Mouse (Mus musculus): Measurements from ENCODE around the gene Dctpp1. TPM values are rescaled to one million over a fixed set of nuclear protein-coding genes. Genes with fewer than 3 reads are reported as not detected.
"Not testable (repeated sequence)": the region's sequence is repeated elsewhere in the genome, so short reads cannot be mapped to it uniquely, and the experiment has no call there.

The Dctpp1 gene
- polyA plus RNA-seq, 1 experiment: 38.1 TPM

GRCm38 (mm10) chr7:127253821-127254769, 6.4 kb downstream of the Dctpp1 start:
- Histone ChIP-seq H3K4me3 (ENCODE audit: insufficient read depth, low read depth, low read length) (peak overlapping the region; percentile 73), H3K4me1 (ENCODE audit: control insufficient read depth, insufficient read depth, insufficient read length, low read length) (no peaks in the 10 kb centered on the region)

GRCm38 (mm10) chr7:127253341-127253740, 7.2 kb downstream of the Dctpp1 start:
- H3K4me3 ChIP-seq (ENCODE audit: insufficient read depth, low read depth, low read length): peak overlapping the region; percentile 73
- no peaks in the 10 kb centered on the region for H3K4me1 ChIP-seq (ENCODE audit: control insufficient read depth, insufficient read depth, insufficient read length, low read length)
- H3K27ac ChIP-seq (replicated peaks; ENCODE audit: low read depth, low read length): no peak overlapping the region

More at GRCm38 (mm10) chr7:127253821-127254769, 6.4 kb downstream of the Dctpp1 start:
- peak overlapping the region; percentile 2; the same call in 1 of the 2 replicates for H3K27ac ChIP-seq (replicated peaks; ENCODE audit: low read depth, low read length)

GRCm38 (mm10) chr7:127252414-127252813, 8.1 kb downstream of the Dctpp1 start:
- H3K27ac ChIP-seq (replicated peaks; ENCODE audit: low read depth, low read length): no peak overlapping the region
- no peaks in the 10 kb centered on the region for H3K4me1 ChIP-seq (ENCODE audit: control insufficient read depth, insufficient read depth, insufficient read length, low read length)
- H3K4me3 ChIP-seq (ENCODE audit: insufficient read depth, low read depth, low read length): no peak overlapping the region

- H3K4me3 ChIP-seq (ENCODE audit: insufficient read depth, low read depth, low read length); H3K4me1 ChIP-seq (ENCODE audit: control insufficient read depth, insufficient read depth, insufficient read length, low read length); H3K27ac ChIP-seq (replicated peaks; ENCODE audit: low read depth, low read length): not testable (repeated sequence)
These were observed 10.0 kb downstream of the Dctpp1 start for GRCm38 (mm10) chr7:127250511-127250910.

GRCm38 (mm10) chr7:127244658-127245510, 15.6 kb downstream of the Dctpp1 start:
- peak overlapping the region; percentile 56 for H3K27ac ChIP-seq (replicated peaks; ENCODE audit: low read depth, low read length)
- H3K4me1 ChIP-seq (ENCODE audit: control insufficient read depth, insufficient read depth, insufficient read length, low read length): peaks cover 4% of the 10 kb centered on the region
- peak overlapping the region; percentile 89 for H3K4me3 ChIP-seq (ENCODE audit: insufficient read depth, low read depth, low read length)

GRCm38 (mm10) chr7:127243870-127244657, 16.4 kb downstream of the Dctpp1 start, which contains the start of gene Zfp771:
TSS of gene Zfp771 (plus strand) at chr7:127244274.
- Histone ChIP-seq H3K27ac (replicated peaks; ENCODE audit: low read depth, low read length) (peak within 1 kb of the TSS; percentile 57), H3K4me1 (ENCODE audit: control insufficient read depth, insufficient read depth, insufficient read length, low read length) (peaks cover 4% of the 10 kb centered on the region), H3K4me3 (ENCODE audit: insufficient read depth, low read depth, low read length) (peak within 1 kb of the TSS; percentile 89)

- H3K4me3 ChIP-seq (ENCODE audit: insufficient read depth, low read depth, low read length): peak overlapping the region; percentile 67
- peaks cover 4% of the 10 kb centered on the region for H3K4me1 ChIP-seq (ENCODE audit: control insufficient read depth, insufficient read depth, insufficient read length, low read length)
These were observed 17.1 kb downstream of the Dctpp1 start for GRCm38 (mm10) chr7:127243361-127243867.

GRCm38 (mm10) chr7:127234777-127235176, 25.7 kb downstream of the Dctpp1 start:
- H3K4me3 ChIP-seq (ENCODE audit: insufficient read depth, low read depth, low read length): no peak overlapping the region
- peaks cover 2% of the 10 kb centered on the region; the same call in 1 of the 2 replicates for H3K4me1 ChIP-seq (ENCODE audit: control insufficient read depth, insufficient read depth, insufficient read length, low read length)
- no peak overlapping the region for H3K27ac ChIP-seq (replicated peaks; ENCODE audit: low read depth, low read length)

More at GRCm38 (mm10) chr7:127243361-127243867, 17.1 kb downstream of the Dctpp1 start:
- peak overlapping the region; percentile 57 for H3K27ac ChIP-seq (replicated peaks; ENCODE audit: low read depth, low read length)

- Histone ChIP-seq H3K27ac (replicated peaks; ENCODE audit: low read depth, low read length) (no peak overlapping the region), H3K4me3 (ENCODE audit: insufficient read depth, low read depth, low read length) (peak overlapping the region; percentile 97), H3K4me1 (ENCODE audit: control insufficient read depth, insufficient read depth, insufficient read length, low read length) (peaks cover 2% of the 10 kb centered on the region; the same call in 1 of the 2 replicates)
These were observed 26.7 kb downstream of the Dctpp1 start for GRCm38 (mm10) chr7:127233765-127234164.

GRCm38 (mm10) chr7:127233368-127233749, 27.1 kb downstream of the Dctpp1 start:
- peaks cover 2% of the 10 kb centered on the region; the same call in 1 of the 2 replicates for H3K4me1 ChIP-seq (ENCODE audit: control insufficient read depth, insufficient read depth, insufficient read length, low read length)
- peak overlapping the region; percentile 97 for H3K4me3 ChIP-seq (ENCODE audit: insufficient read depth, low read depth, low read length)
- H3K27ac ChIP-seq (replicated peaks; ENCODE audit: low read depth, low read length): 0 out of 2 replicates have a peak overlapping the region, but pooled peaks have one; percentile 12

GRCm38 (mm10) chr7:127232622-127233367, 27.7 kb downstream of the Dctpp1 start, which contains the start of the genes Zfp553 and Sept1:
TSS of gene Zfp553 (plus strand) at chr7:127233061.
TSS of gene Sept1 (minus strand) at chr7:127233130.
- H3K4me1 ChIP-seq (ENCODE audit: control insufficient read depth, insufficient read depth, insufficient read length, low read length): peaks cover 2% of the 10 kb centered on the region; the same call in 1 of the 2 replicates
- H3K4me3 ChIP-seq (ENCODE audit: insufficient read depth, low read depth, low read length): peak within 1 kb of the TSS; percentile 97
- peak within 1 kb of the TSS; percentile 80 for H3K27ac ChIP-seq (replicated peaks; ENCODE audit: low read depth, low read length)

GRCm38 (mm10) chr7:127231826-127232621, 28.5 kb downstream of the Dctpp1 start:
- H3K27ac ChIP-seq (replicated peaks; ENCODE audit: low read depth, low read length): peak overlapping the region; percentile 80
- peak overlapping the region; percentile 97 for H3K4me3 ChIP-seq (ENCODE audit: insufficient read depth, low read depth, low read length)
- peaks cover 2% of the 10 kb centered on the region; the same call in 1 of the 2 replicates for H3K4me1 ChIP-seq (ENCODE audit: control insufficient read depth, insufficient read depth, insufficient read length, low read length)

GRCm38 (mm10) chr7:127231376-127231775, 29.1 kb downstream of the Dctpp1 start:
- Histone ChIP-seq H3K4me1 (ENCODE audit: control insufficient read depth, insufficient read depth, insufficient read length, low read length) (peaks cover 2% of the 10 kb centered on the region; the same call in 1 of the 2 replicates), H3K4me3 (ENCODE audit: insufficient read depth, low read depth, low read length) (no peak overlapping the region), H3K27ac (replicated peaks; ENCODE audit: low read depth, low read length) (no peak overlapping the region)
